Mouse (Mus musculus) heart, postnatal 36 days (tissue): ENCODE measurements at regions not wholly inside any gene's neighbourhood (a gene's known extent, or its start where the extent isn't known, plus 50 kb on each side); places are given as distances from the start of the nearest gene placed in this dataset.

Experiments used
- DNase-seq, 2 experiments: peaks; one replicate each; pipeline ENCODE4 v3.0.0; 2021 to 2022
- intact Hi-C: fragments of 180-260 bp; cut with DNase I; formaldehyde crosslinking; loops from one replicate; pipeline ENCODE4 v1.15.1; 2025

GRCm38 (mm10) chr17:79798361-79798760 is 83.5 kb upstream of the Cyp1b1 start:
- intact Hi-C loops, result no loop called here
- no peak for DNase-seq

DNA sequence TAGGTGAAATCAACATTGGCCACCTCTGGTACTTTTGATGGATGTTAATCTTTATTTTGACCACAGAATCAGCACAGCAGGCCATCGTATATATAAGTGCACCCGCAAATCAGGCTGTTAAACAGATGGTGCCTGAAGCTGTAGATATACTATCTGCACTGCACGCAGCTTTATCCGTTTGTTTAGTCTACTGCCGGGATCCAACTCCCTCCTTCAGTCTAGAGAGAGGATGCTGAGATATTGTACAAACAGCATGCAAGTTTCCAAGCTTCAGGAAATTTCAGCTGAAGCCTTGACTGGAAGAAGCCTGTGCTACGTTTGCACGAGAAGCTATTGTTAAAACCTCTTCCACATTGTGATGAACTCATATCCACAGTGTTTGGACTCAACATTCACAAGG is 75.3 kb upstream of the Cyp1b1 start:
- DNase-seq, result no peak
- intact Hi-C loops, result no loop called here

- DNase-seq, result no peak
- intact Hi-C loops, result no loop called here
Observed at GRCm38 (mm10) chr17:79787201-79787600, 72.3 kb upstream of the Cyp1b1 start.

- intact Hi-C loops, result no loop called here
- DNase-seq, result peak; percentile 16 to 45
Observed at GRCm38 (mm10) chr17:79786691-79787090, 71.8 kb upstream of the Cyp1b1 start.

GRCm38 (mm10) chr17:79786270-79786669 is 71.4 kb upstream of the Cyp1b1 start:
- intact Hi-C loops, result no loop called here
- DNase-seq, result no peak

GRCm38 (mm10) chr17:79784256-79784870 is 69.5 kb upstream of the Cyp1b1 start:
- intact Hi-C loops, result no loop called here

GRCm38 (mm10) chr17:79781733-79782663 is 67.1 kb upstream of the Cyp1b1 start:
- intact Hi-C loops, result no loop called here
- peak; percentile 68 to 72 for DNase-seq

More at GRCm38 (mm10) chr17:79784256-79784870, 69.5 kb upstream of the Cyp1b1 start:
- no peak for DNase-seq

DNA sequence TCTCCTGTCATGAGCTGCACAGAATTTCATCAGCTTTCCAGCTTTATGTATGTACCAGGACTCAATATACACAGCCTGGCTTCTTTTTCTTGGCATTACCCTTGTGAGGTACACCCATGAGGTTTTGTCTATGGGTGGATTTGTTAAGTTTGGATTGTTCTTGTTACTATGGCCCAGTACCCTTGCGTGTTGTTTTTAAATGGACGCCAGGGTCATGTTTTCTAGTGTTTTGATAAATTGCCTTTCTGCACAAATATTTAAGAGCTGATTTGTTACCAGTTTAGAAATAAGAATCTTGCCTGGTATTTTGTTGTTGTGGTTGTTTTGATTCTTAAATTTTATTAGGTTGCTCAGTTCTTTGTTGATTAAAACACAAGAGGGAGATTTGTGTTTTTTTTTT is 66.4 kb upstream of the Cyp1b1 start:
- DNase-seq, result no peak
- intact Hi-C loops, result no loop called here

GRCm38 (mm10) chr17:79777874-79778395 is 63.1 kb upstream of the Cyp1b1 start:
- intact Hi-C loops, result no loop called here
- no peak for DNase-seq

DNA sequence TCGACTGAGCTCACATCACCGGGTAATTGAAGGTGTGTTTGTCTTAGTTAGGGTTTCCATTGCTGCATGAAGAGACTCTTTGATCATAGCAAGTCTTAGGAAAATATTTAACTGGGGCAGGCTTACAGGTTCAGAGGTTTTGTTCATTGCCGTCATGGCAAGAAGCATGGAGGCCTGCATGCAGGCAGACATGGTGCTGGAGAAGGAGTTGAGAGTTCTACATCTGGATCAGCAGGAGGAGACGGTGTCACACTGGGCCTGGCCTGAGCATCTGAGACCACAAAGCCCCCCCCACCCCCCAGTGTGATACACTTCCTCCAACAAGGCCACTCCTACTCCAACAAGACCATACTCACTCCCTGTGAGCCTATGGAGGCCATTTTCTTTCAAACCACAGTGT is 61.3 kb upstream of the Cyp1b1 start:
- intact Hi-C loops, result no loop called here
- DNase-seq, result no peak

DNA sequence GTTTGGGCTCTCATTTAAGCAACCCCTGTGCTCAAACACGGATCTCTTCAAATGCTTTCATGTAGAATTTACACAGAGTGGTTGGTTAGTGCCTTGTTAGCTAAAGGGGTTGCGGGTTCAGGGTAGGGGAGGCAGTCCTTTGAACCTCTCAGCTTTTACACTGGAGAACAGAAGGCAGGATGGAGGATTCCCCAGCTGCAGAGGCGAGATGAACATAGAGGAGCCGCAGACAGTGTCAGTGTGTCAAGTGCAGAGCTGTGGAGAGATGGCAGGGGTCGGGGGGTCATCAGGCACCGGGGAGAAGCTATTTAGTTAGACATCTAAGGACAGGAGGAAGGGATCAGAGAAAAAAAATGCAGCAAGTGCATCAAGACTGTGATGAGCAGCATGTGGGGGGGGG is 60.4 kb upstream of the Cyp1b1 start:
- no peak for DNase-seq
- intact Hi-C loops, result no loop called here

GRCm38 (mm10) chr17:79774291-79774690 is 59.4 kb upstream of the Cyp1b1 start:
- DNase-seq, result peak in 1 of 2 experiments; percentile 24
- intact Hi-C loops, result no loop called here

DNA sequence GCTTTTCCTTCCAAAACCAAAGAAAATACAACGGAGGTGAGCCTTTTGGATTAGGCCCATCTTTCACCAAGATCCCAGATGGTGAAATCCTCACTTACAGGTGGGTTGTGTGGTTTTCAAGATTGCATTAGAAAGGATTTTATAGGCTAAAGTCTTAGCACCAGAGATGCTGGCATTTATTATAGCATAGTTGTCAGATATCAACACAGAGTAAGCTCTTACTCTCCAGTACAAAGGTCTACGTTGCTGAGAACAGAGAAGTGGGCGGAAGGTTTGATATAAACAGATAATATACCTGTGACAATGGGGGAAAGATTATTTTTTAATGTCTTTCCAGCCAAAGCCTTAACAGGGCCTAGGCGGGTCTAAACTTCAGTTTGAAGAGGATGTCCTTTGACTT is 57.4 kb upstream of the Cyp1b1 start:
- intact Hi-C loops, result no loop called here
- no peak for DNase-seq

GRCm38 (mm10) chr17:79771727-79772126 is 56.9 kb upstream of the Cyp1b1 start:
- intact Hi-C loops, result no loop called here
- DNase-seq, result no peak

DNA sequence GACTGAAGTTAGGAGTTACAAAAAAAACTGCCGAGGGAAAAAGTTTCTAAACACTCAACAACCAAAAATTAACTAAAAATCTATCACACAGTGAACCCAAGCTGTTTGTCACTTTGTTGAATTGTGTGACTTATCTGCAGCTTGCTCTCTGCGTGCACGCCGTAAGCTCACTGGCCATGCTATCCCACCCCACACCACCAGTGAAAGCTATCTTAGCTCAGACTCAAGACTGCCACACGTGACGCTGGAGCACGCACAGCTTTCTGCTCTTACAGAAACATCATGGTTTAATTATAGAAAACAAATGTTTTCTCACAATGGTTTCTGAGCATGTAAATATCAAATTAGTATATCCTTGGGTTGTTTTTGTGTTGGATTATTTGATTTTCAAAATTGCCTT is 56.0 kb upstream of the Cyp1b1 start:
- intact Hi-C loops, result no loop called here

DNA sequence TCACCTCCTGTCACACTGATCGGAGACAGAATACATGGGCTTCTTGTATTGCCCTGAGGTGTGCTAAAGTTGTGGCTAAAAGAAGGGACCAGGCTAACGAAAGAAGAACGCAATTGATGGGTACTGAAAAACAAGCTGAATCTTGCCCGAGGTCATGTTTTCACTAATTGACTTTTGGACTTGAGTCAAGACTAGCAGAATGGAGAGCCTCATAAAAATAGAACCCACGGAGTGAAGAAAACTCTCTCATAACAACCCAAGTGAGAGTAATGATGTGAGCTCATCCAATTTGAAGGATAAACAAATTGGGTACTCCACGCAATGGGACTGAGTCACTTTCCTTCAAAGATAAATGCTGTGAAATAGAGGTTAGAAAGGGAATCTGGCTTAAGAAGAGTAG is 55.0 kb upstream of the Cyp1b1 start:
- DNase-seq, result no peak
- intact Hi-C loops, result no loop called here

More for the DNA sequence above, 56.0 kb upstream of the Cyp1b1 start:
- no peak for DNase-seq

GRCm38 (mm10) chr17:79768080-79768479 is 53.2 kb upstream of the Cyp1b1 start:
- DNase-seq, result no peak
- intact Hi-C loops, result no loop called here

DNA sequence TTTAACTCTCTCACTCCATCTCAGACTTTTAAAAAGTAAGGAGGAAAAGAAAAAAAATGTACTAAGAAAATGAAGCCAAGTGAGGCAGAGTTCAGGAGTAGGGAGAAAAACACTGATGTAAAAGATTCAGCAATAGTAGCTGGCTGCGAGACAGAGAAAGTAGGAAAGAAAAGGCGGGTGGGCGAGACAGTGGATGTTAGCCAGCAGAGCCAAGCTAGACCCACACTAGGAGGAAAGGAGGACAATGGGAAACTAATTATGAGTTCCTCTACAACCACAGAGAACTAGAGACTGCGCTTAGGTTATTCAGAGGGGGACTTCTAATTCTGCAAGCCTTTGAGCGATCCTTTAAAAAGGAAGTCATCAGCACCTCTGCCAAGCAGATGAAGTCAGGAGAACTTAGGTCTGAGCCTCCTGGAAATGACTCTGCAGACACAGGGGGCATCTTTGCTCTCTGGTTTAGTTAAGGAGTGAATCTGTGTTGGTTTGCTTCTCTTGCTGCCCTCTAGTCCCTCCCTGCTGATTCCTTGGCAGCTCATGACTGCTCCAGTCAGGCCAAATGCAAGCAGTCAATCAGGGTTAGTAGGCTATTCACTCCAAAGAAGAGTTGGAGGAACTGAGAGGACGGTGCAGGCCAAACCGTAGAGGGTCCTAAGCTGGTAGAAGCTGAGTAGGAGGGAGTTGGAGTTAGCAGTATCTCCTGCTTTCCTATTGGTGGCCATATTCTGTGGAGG is 50.4 kb upstream of the Cyp1b1 start:
- intact Hi-C loops, result no loop called here
- no peak for DNase-seq
